Mouse (Mus musculus) heart, postnatal 0 days (tissue): ENCODE measurements around the gene Zfp119a. TPM values are rescaled to one million over a fixed set of nuclear protein-coding genes. Genes with fewer than 3 reads are reported as not detected.
A peak's percentile ranks its signal among the peaks of the same experiment; 100 is the strongest.
"Not testable (repeated sequence)": the region's sequence is repeated elsewhere in the genome, so short reads cannot be mapped to it uniquely, and the experiment has no call there.

Experiments
- ATAC-seq: fragments of 200-750 bp; cut with Nextera tagmentation; 2 replicates; pipeline ENCODE4 v1.8.0; 2017; ENCODE audit warnings: low read depth, moderate number of reproducible peaks, moderate library complexity; ENCODE audit not compliant: insufficient read depth
- DNase-seq: peaks from one replicate; pipeline ENCODE4 v3.0.0-alpha.2; 2016; ENCODE audit warnings: low spot score
- H3K27ac ChIP-seq: fragments of 300-500 bp; sonication (generic); 2 replicates; pipeline ENCODE4 v1.5.1; 2014; ENCODE audit warnings: low read depth, mild to moderate bottlenecking
- H3K27me3 ChIP-seq: fragments of 300-500 bp; sonication (generic); 2 replicates; pipeline ENCODE4 v1.6.1; 2014; ENCODE audit warnings: low read length, mixed read lengths; ENCODE audit not compliant: control insufficient read depth, insufficient read depth
- H3K36me3 ChIP-seq: fragments of 300-500 bp; sonication (generic); replicated peaks from 2 replicates; pipeline ENCODE4 v1.6.1; 2014; ENCODE audit warnings: low read length, mixed read lengths; ENCODE audit not compliant: control insufficient read depth, insufficient read depth
- H3K4me1 ChIP-seq: fragments of 300-500 bp; sonication (generic); 2 replicates; pipeline ENCODE4 v1.6.1; 2014; ENCODE audit warnings: antibody characterized with exemption; ENCODE audit not compliant: control insufficient read depth, insufficient read depth
- H3K4me2 ChIP-seq: fragments of 300-500 bp; sonication (generic); 2 replicates; pipeline ENCODE4 v1.6.1; 2014; ENCODE audit warnings: low read depth, mild to moderate bottlenecking, low read length, moderate library complexity
- H3K4me3 ChIP-seq: fragments of 300-500 bp; sonication (generic); 2 replicates; pipeline ENCODE4 v1.5.1; 2014; ENCODE audit warnings: low read depth, low read length
- H3K9ac ChIP-seq: fragments of 300-500 bp; sonication (generic); replicated peaks from 2 replicates; pipeline ENCODE4 v1.6.1; 2014; ENCODE audit warnings: low read depth, low read length, mixed read lengths
- H3K9me3 ChIP-seq: fragments of 300-500 bp; sonication (generic); replicated peaks from 2 replicates; pipeline ENCODE4 v1.6.1; 2016; ENCODE audit warnings: low read length; ENCODE audit not compliant: control insufficient read depth
- CTCF ChIP-seq: IDR thresholded peaks from 2 replicates; pipeline ENCODE4 v1.5.1; 2016; ENCODE audit warnings: antibody characterized with exemption, control low read depth, low read depth
- EP300 ChIP-seq: IDR thresholded peaks from 2 replicates; pipeline ENCODE4 v1.6.1; 2016; ENCODE audit warnings: antibody characterized with exemption, low read depth
- WGBS: fragments of 180-500 bp; shearing (Covaris S2); extraction: QIAGEN DNeasy Blood & Tissue Kit; methylation state at CpG from one replicate; pipeline ENCODE4 v1.1.7; 2014; 5-methylcytosine and 5-hydroxymethylcytosine counted together
- polyA plus RNA-seq: library from polyadenylated mRNA; unstranded; fragments of >200 nt; fragmentation: Nextera tagmentation; extraction: Ambion mirVana; gene quantifications from 2 replicates; pipeline ENCODE4 v1.2.1, GENCODE M21; 2015
- total RNA-seq: library from RNA; depleted of rRNA; stranded (reverse); fragments of >200 nt; gene quantifications from 2 replicates; pipeline ENCODE4 v1.2.3, GENCODE M21; 2014; ENCODE audit warnings: low replicate concordance

The Zfp119a gene
- total and polyA plus RNA-seq, 2 experiments from 2014 or later, result 0.08 to 5.4 TPM

DNA sequence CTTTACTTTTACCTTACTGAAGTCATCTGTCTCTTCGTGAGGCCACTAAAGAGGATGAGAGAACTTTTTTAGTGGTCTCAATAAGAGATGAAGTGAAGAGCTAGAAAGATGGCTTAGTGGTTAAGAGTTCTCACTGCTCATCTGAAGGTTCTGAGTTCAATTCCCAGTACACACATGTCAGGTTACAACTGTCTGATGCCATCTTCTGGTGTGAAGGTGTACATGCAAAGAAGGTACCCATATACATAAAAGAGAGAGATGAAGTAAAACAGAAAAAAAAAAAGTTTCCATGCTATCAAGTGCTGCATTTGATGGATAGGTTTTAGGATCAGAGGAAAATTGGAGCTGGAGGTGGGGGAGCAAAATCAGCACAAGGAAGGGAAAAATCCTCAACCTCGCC lies 6.2 kb upstream of the Zfp119a start:
- H3K4me3 ChIP-seq, result no peak overlapping the region
- no peak overlapping the region for H3K27ac ChIP-seq
- 0 out of 2 replicates have a peak, but pooled peaks cover 5% of the 10 kb centered on the region for H3K27me3 ChIP-seq
- no peak for TF ChIP-seq CTCF
- no peak for TF ChIP-seq EP300
- ATAC-seq (no peak), DNase-seq (no peak)
- 39% methylated on average over 2 of the region's 2 CpGs for WGBS
- H3K9me3 ChIP-seq, result no peaks in the 10 kb centered on the region
- H3K9ac ChIP-seq, result no peak overlapping the region
- no peaks in the 10 kb centered on the region for H3K36me3 ChIP-seq
- H3K4me1 ChIP-seq, result no peaks in the 10 kb centered on the region
- H3K4me2 ChIP-seq, result no peak overlapping the region

DNA sequence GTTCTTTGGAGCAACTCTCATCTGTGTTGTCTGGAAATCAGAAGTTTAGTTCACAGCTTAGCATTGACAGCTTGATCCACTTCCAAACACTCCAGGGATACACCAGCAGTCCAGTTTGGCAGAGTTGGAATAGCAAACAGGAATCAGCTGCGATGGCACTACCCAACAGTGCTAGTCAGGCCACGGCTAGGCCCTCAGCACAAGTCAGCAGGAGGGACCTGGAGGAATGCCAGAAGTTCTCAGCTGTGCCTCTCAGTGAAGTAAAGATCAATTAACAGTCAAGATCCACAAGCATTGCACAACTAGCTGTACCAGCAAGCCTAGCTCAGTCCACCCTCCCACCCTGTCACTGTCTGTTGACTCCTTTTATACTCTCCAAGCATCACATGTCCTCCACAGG lies 4.9 kb upstream of the Zfp119a start:
- no peak overlapping the region for H3K27ac ChIP-seq
- H3K4me3 ChIP-seq, result no peak overlapping the region
- H3K4me2 ChIP-seq, result no peak overlapping the region
- ATAC-seq, result no peak
- TF ChIP-seq EP300, result no peak
- TF ChIP-seq CTCF, result no peak
- no peak for DNase-seq
- H3K4me1 ChIP-seq, result 0 out of 2 replicates have a peak, but pooled peaks cover 3% of the 10 kb centered on the region
- no peak overlapping the region for H3K9ac ChIP-seq
- H3K27me3 ChIP-seq, result 0 out of 2 replicates have a peak, but pooled peaks cover 5% of the 10 kb centered on the region
- H3K36me3 ChIP-seq, result no peaks in the 10 kb centered on the region
- H3K9me3 ChIP-seq, result no peaks in the 10 kb centered on the region
- WGBS, result 63% methylated on average over 2 of the region's 2 CpGs

- H3K9me3 ChIP-seq, H3K27me3 ChIP-seq, ATAC-seq, H3K36me3 ChIP-seq, DNase-seq: not testable (repeated sequence)
- 1% methylated on average over 6 of the region's 8 CpGs for WGBS
- Histone ChIP-seq H3K9ac (peak overlapping the region; percentile 54), H3K4me3 (peak overlapping the region; percentile 57), H3K27ac (peak overlapping the region; percentile 78), H3K4me2 (peak overlapping the region; percentile 68), H3K4me1 (peaks cover 17% of the 10 kb centered on the region; the same call in 1 of the 2 replicates)
Observed at GRCm38 (mm10) chr17:55878282-55878635, 471 bp downstream of the Zfp119a start.

- Histone ChIP-seq H3K4me1 (peaks cover 17% of the 10 kb centered on the region; the same call in 1 of the 2 replicates), H3K9ac (no peak overlapping the region), H3K27me3 (no peaks in the 10 kb centered on the region), H3K27ac (no peak overlapping the region), H3K36me3 (no peaks in the 10 kb centered on the region), H3K4me3 (no peak overlapping the region), H3K4me2 (no peak overlapping the region), H3K9me3 (0 out of 2 replicates have a peak, but pooled peaks cover 2% of the 10 kb centered on the region)
- TF ChIP-seq EP300 (no peak), CTCF (no peak)
- DNase-seq, result no peak
- ATAC-seq, result no peak
- 88% methylated on average over 4 of the region's 4 CpGs for WGBS
Observed at GRCm38 (mm10) chr17:55877184-55877583, 1.5 kb downstream of the Zfp119a start.

DNA sequence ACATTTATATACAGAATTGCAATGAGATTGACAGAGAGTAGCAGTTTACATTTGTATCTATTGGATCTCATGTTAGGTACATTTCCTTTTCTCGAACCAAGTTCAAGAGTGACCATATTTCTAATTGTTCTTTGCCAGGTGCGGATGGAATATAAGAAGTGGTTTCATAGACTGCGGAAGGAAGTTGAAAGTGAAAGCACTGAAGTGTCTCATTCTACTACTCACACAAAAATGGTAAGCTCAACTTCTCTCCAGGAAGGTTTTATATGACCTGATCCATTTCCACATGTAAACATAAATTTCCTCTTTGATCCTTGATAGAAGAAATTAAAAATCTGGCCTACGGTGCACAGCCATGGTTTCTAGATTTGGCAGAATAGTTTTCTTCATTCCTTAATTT lies 35.7 kb downstream of the Zfp119a start:
- no peaks in the 10 kb centered on the region for H3K9me3 ChIP-seq
- no peak overlapping the region for H3K9ac ChIP-seq
- H3K36me3 ChIP-seq, result no peaks in the 10 kb centered on the region
- ATAC-seq (no peak), DNase-seq (no peak)
- 80% methylated on average over 4 of the region's 4 CpGs for whole genome bisulfite sequencing
- TF ChIP-seq CTCF (no peak), EP300 (no peak)
- no peaks in the 10 kb centered on the region for H3K27me3 ChIP-seq
- no peak overlapping the region for H3K4me2 ChIP-seq
- H3K4me1 ChIP-seq, result no peaks in the 10 kb centered on the region
- no peak overlapping the region for H3K27ac ChIP-seq
- no peak overlapping the region for H3K4me3 ChIP-seq

DNA sequence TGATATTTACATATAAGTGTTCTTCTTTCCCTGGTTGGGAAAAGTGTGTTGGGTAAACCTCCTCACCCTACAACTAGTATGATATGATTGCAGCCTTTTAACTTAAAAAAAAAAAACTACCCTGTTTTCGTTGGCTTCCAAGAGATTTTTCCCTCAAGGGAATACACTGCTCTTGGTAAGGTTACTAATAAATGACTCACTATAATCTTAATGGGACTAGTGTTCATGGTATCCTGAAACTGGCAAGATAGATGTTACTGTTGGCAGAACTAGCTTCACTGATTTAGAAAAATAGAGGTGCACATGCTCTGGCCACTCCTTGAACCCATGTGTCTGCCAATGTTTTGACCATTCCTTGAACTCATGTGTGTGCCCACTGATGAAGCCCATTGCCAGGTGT lies 57.2 kb downstream of the Zfp119a start:
- Histone ChIP-seq H3K4me2 (no peak overlapping the region), H3K9me3 (no peaks in the 10 kb centered on the region), H3K27ac (no peak overlapping the region), H3K36me3 (no peaks in the 10 kb centered on the region), H3K9ac (no peak overlapping the region), H3K4me3 (no peak overlapping the region), H3K4me1 (no peaks in the 10 kb centered on the region), H3K27me3 (no peaks in the 10 kb centered on the region)
- TF ChIP-seq CTCF (no peak), EP300 (no peak)
- DNase-seq (no peak), ATAC-seq (no peak)
- 55% methylated on average over 1 of the region's 1 CpGs for WGBS
